Mouse (Mus musculus) brain, embryonic 14.5 days (tissue): ENCODE data around the gene Atrnl1.

Experiments used
- CTCF ChIP-seq: fragments of 200-500 bp; IDR thresholded peaks from 2 replicates; pipeline ENCODE4 v1.5.1; 2012; ENCODE audit warnings: inconsistent platforms, mild to moderate bottlenecking, moderate library complexity, borderline replicate concordance; ENCODE audit not compliant: insufficient read depth, insufficient read length; ENCODE audit errors: extremely low read depth
- POLR2A ChIP-seq: fragments of 200-500 bp; IDR thresholded peaks from 2 replicates; pipeline ENCODE4 v1.6.1; 2012; ENCODE audit warnings: mild to moderate bottlenecking, inconsistent platforms, borderline replicate concordance; ENCODE audit not compliant: poor library complexity, insufficient read depth, insufficient read length, severe bottlenecking; ENCODE audit errors: extremely low read depth

DNA sequence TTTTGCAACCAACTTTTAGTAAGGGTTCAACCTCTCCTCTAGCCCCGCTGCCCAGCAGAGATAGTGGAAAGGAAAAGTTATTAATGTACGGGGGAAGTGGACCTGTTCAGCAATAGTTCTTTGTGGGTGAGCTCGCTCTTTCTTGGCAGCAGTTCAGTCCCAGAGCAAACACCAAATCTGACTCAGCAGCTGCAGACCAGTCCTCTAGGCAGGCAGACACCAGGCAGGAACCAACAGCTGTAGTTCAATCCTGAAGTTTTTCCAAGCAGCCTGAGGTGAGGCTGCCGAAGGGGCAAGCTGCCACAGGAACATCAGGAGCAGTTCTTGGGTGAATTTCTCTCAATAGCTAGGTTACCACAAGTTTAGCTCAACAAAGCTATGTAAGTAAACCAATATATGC, 489.5 kb downstream of the Atrnl1 start:
- TF ChIP-seq CTCF (no peak), POLR2A (no peak)
